Mouse (Mus musculus): ENCODE measurements around the gene Prepl.

DNA sequence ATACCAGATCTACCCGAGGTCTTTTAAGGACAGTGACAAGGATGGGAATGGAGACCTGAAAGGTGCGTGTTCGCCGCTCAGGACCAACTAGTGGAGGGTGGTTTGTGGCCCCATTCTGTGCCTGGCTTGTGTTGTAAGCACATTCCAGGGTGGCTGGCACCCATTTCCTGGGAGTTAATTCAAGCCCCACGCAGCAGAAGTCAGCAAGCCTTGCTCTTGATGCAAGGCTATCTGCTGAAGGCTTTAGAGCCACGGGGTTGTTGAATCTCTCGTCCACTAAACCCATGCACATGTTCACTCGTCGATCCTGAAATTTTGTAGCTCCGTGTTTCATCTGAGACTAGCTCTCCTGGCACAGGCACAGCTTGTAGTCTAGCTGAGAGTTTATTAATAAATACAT is 61.2 kb downstream of the Prepl start:
- TF ChIP-seq CTCF (IDR thresholded peaks at IDR 0.05; ENCODE audit: borderline replicate concordance, extremely low read depth, insufficient read depth, insufficient read length) (no peak), POLR2A (IDR thresholded peaks at IDR 0.05; ENCODE audit: borderline replicate concordance, extremely low read depth, insufficient read depth, insufficient read length, poor library complexity, severe bottlenecking) (no peak)
